Comparison of ENCODE assay signal across 8 mouse cellular contexts in the genomic region with DNA sequence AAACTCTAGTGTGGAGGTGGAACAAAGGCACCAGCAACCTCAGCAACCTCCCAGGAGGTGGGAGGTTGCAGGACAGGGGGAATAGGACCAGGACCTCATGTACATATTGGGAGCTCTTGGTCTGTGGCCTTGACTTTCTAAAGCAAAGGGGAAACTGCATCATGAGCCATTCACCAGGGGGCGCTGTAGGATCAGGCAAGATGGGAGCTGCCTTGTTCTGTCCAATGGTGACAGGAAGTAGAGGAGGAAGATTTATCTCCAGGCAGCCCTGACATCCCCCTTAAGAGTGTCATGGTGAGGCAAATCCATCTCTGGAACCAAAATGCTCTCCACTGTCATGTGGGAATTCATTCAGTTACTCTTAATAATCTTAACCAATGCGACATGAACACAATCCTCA. TPM values are rescaled to one million over a fixed set of nuclear protein-coding genes. Genes with fewer than 3 reads are reported as not detected.
A peak's percentile ranks its signal among the peaks of the same experiment; 100 is the strongest.
DNase-seq lines count a peak whose midpoint lies in the region; ATAC-seq and TF ChIP-seq lines count a peak whose summit lies in the region.

No protein-coding gene starts in this region.

- ATAC-seq in erythroid progenitor cell, adult 5-6 weeks (replicated peaks; ENCODE audit: low FRiP score, poor library complexity, severe bottlenecking) = peak; percentile 73
- peak; percentile 53 for ATAC-seq in lung, embryonic 16.5 days (ENCODE audit: low read depth)

- in situ Hi-C loops in CH12.LX (cut with MboI; ENCODE audit: low pct_ligation_motif_present, low pct_unique_long_range_greater_than_20kb, low sequenced_read_pairs) = loop anchor here (5.0 to 25.0 kb wide), 3 partner anchors 198 to 456 kb away; no protein-coding TSS in a partner anchor

- H3K4me1 ChIP-seq in CH12.LX (ENCODE audit: control insufficient read depth in 1 of 2, insufficient read depth in 2 of 2) = peaks cover 31 to 87% of the 10 kb centered on the region in 2 experiments
- H3K4me1 ChIP-seq in lung, embryonic 16.5 days (replicated peaks; ENCODE audit: control insufficient read depth, insufficient read depth, low read length) = no peaks in the 10 kb centered on the region

- H3K4me2 ChIP-seq in CH12.LX (ENCODE audit: insufficient read depth, low read depth, poor library complexity, severe bottlenecking) = no peak overlapping the region
- H3K4me2 ChIP-seq in lung, embryonic 16.5 days (ENCODE audit: low read depth, low read length) = no peak overlapping the region

- H3K9me3 ChIP-seq in CH12.LX (replicated peaks; ENCODE audit: low read length) = no peaks in the 10 kb centered on the region
- no peaks in the 10 kb centered on the region for H3K9me3 ChIP-seq in lung, embryonic 16.5 days (ENCODE audit: control insufficient read depth, low read length)

- intact Hi-C loops in heart, postnatal 36 days (cut with DNase I) = loop anchor here (1.0 to 10.0 kb wide), 6 partner anchors 20 to 488 kb away; partner anchors contain the start of gene Tbc1d2b

- no peak for TF ChIP-seq EP300 in CH12.LX (IDR thresholded peaks at IDR 0.05; ENCODE audit: low read length)

- peak; percentile 88 for DNase-seq in CH12.LX (ENCODE audit: extremely low read depth)
- DNase-seq in brain, adult 2 months (ENCODE audit: low read depth, low spot score) = peak; percentile 89
- peak; percentile 86 to 94 for DNase-seq in heart, postnatal 36 days
- peak; percentile 69 to 83 for DNase-seq in layer of hippocampus, adult 18-20 months (ENCODE audit: low spot score in 2 of 2)
- peak; percentile 75 for DNase-seq in ovary, postnatal 10 days (ENCODE audit: low spot score)
- peak; percentile 89 for DNase-seq in thymus, postnatal 25 days

- H3K4me3 ChIP-seq in CH12.LX (replicated peaks in 1 of 3; ENCODE audit: low read depth in 2 of 3, low read length in 2 of 3, poor library complexity in 1 of 3) = no peak overlapping the region
- no peak overlapping the region for H3K4me3 ChIP-seq in lung, embryonic 16.5 days (ENCODE audit: low read length)

- TF ChIP-seq RAD21 in CH12.LX (IDR thresholded peaks at IDR 0.05; ENCODE audit: low read depth, low read length) = peak; percentile 99

- 45% methylated on average over 2 of the region's 2 CpGs for WGBS in lung, embryonic 16.5 days

- no peaks in the 10 kb centered on the region for H3K79me2 ChIP-seq in CH12.LX (replicated peaks; ENCODE audit: control insufficient read depth, extremely low read depth, insufficient read depth, poor library complexity, severe bottlenecking)

- dilution Hi-C loops in CH12.LX (cut with MboI; ENCODE audit: extremely low pct_ligation_motif_present, extremely low pct_unique_long_range_greater_than_20kb, low sequenced_read_pairs) = no loop called here

- H3K27ac ChIP-seq in CH12.LX (ENCODE audit: insufficient read depth, low read depth) = no peak overlapping the region
- H3K27ac ChIP-seq in lung, embryonic 16.5 days (ENCODE audit: low read length) = no peak overlapping the region

- TF ChIP-seq CTCF in CH12.LX (conservative IDR thresholded peaks at IDR 0.05 in 1 of 2, IDR thresholded peaks at IDR 0.05 in 1 of 2; ENCODE audit: low read depth in 2 of 2, low read length in 2 of 2) = peak; percentile 83 to 96

- H3K9ac ChIP-seq in CH12.LX (ENCODE audit: insufficient read depth, low read depth) = no peak overlapping the region
- H3K9ac ChIP-seq in lung, embryonic 16.5 days (ENCODE audit: low read length) = no peak overlapping the region

- H3K36me3 ChIP-seq in CH12.LX (replicated peaks in 1 of 2; ENCODE audit: control insufficient read depth in 1 of 2, insufficient read depth in 1 of 2, low read length in 1 of 2) = peaks cover 0 to 4% of the 10 kb centered on the region in 2 experiments
- peaks cover 40% of the 10 kb centered on the region for H3K36me3 ChIP-seq in lung, embryonic 16.5 days (ENCODE audit: control insufficient read depth, insufficient read depth, low read length)

- TF ChIP-seq POLR2A in CH12.LX (IDR thresholded peaks at IDR 0.05; ENCODE audit: low read depth, low read length) = no peak

- no peaks in the 10 kb centered on the region for H3K27me3 ChIP-seq in CH12.LX (replicated peaks)
- no peaks in the 10 kb centered on the region for H3K27me3 ChIP-seq in lung, embryonic 16.5 days (ENCODE audit: control insufficient read depth, insufficient read depth, low read depth, low read length)

TF ChIP-seq in CH12.LX, 34 proteins besides CTCF, POLR2A, EP300 and RAD21:
- TF ChIP-seq ELF1 (IDR thresholded peaks at IDR 0.05; ENCODE audit: low read depth, low read length) (peak; percentile 78), SMC3 (IDR thresholded peaks at IDR 0.05; ENCODE audit: low read depth, low read length) (peak; percentile 91), HCFC1 (IDR thresholded peaks at IDR 0.05; ENCODE audit: low read depth, low read length) (0 out of 2 replicates have a peak, but pooled peaks have one; percentile 17), ETS1 (conservative IDR thresholded peaks at IDR 0.05; ENCODE audit: low read depth, low read length) (no peak), ZMIZ1 (IDR thresholded peaks at IDR 0.05; ENCODE audit: low read depth, low read length) (no peak), IRF4 (IDR thresholded peaks at IDR 0.05; ENCODE audit: low read depth, low read length) (peak; percentile 43; the same call in 1 of the 2 replicates), TCF12 (IDR thresholded peaks at IDR 0.05; ENCODE audit: low read depth, low read length) (no peak), ZC3H11A (IDR thresholded peaks at IDR 0.05; ENCODE audit: low read depth, low read length) (peak; percentile 32)
TF ChIP-seq in CH12.LX: peak in this region for 5.

RNA-seq across cellular contexts. Expression of gene Adamts7, which starts 43.6 kb away (rescaled TPM):
- 9.2 and 13.8 TPM in 2 replicates for total RNA-seq in CH12.LX (2012; rRNA removed)
- total RNA-seq in CH12.LX (2014; rRNA removed) = 4.7 and 5.4 TPM in 2 replicates
- polyA plus RNA-seq in CH12.LX (2012; ENCODE audit: insufficient read length, low read depth) = 15.3 and 15.7 TPM in 2 replicates
- total RNA-seq in erythroid progenitor cell, adult 5-6 weeks (2015; ENCODE audit: low replicate concordance) = not detected in 2 replicates
- not detected in 2 replicates for total RNA-seq in erythroid progenitor cell, adult 5-6 weeks (2017; ENCODE audit: low replicate concordance)
- total RNA-seq in heart, postnatal 36 days (2021) = 10 to 100 TPM; 14.4 to 17.7 TPM
- total RNA-seq in layer of hippocampus, adult 18-20 months (2021) = under 1 TPM; 0.32 to 0.36 TPM
- polyA plus RNA-seq in lung, embryonic 16.5 days (2015; fragmentation: Nextera tagmentation; extraction: Ambion mirVana) = 17.5 and 18.7 TPM in 2 replicates

Comparison
In these comparisons a context has a peak if more than half of its experiments do, and no peak if none do; other contexts are left out.
1. RNA of gene Adamts7, which starts 43.6 kb away (total RNA-seq): 14.4 to 17.7 TPM in heart, postnatal 36 days and 4.7 to 13.8 TPM in CH12.LX; 0.32 to 0.36 TPM in layer of hippocampus, adult 18-20 months and not detected in erythroid progenitor cell, adult 5-6 weeks; every median in the first group is over 4 times any median in the second.
2. Peak in every context shown above with its lines, with median percentiles within 50 percentile points of each other: DNase-seq.